Mouse (Mus musculus): Measurements from ENCODE around the gene Tnfaip1.

The Tnfaip1 gene

GRCm38 (mm10) chr11:78536080-78536689 lies at the start of gene Tnfaip1, which contains the start of gene Ift20:
Tnfaip1 (minus strand) TSS chr11:78536332.
Ift20 (plus strand) TSS chr11:78536361.
- ChIA-PET CTCF (interaction anchor here (0.6 to 2.3 kb wide), 11 partner anchors 9 to 1516 kb away, joined by 3 to 12 read pairs (median 5); no protein-coding TSS in a partner anchor), POLR2A (interaction anchor here (0.6 to 7.8 kb wide), 67 partner anchors 9 to 1124 kb away, joined by 3 to 205 read pairs (median 4); partner anchors contain the start of genes Poldip2 (in 3 of the 4), Sarm1 (in 3 of the 4), Tmem199 (in 3 of the 4) and Tmem97 (in 3 of the 4))

- ChIA-PET POLR2A (interaction anchor here in 1 of 4 experiments (0.6 to 1.2 kb wide), 3 partner anchors 28 to 757 kb away, joined by 3 to 4 read pairs (median 3); partner anchors contain the start of gene Nf1), CTCF (interaction anchor here in 1 of 4 experiments (1.2 kb wide), 1 partner anchor 22 kb away, joined by 4 read pairs; no protein-coding TSS in a partner anchor)
Observed at GRCm38 (mm10) chr11:78582848-78583247, 46.7 kb upstream of the Tnfaip1 start.

GRCm38 (mm10) chr11:78574975-78575374 lies 38.8 kb upstream of the Tnfaip1 start:
- ChIA-PET CTCF (interaction anchor here in 3 of 4 experiments (1.0 to 2.5 kb wide), 5 partner anchors 15 to 348 kb away, joined by 3 to 11 read pairs (median 3); no protein-coding TSS in a partner anchor), POLR2A (interaction anchor here in 2 of 4 experiments (1.0 kb wide), 2 partner anchors 17 to 39 kb away, joined by 3 read pairs; partner anchors contain the start of genes Ift20 (in 1 of the 2) and Tnfaip1 (in 1 of the 2))

- POLR2A ChIA-PET: interaction anchor here in 3 of 4 experiments (0.7 to 1.0 kb wide), 3 partner anchors 17 to 1202 kb away, joined by 3 read pairs; partner anchors contain the start of genes Ift20 (in 1 of the 3) and Tnfaip1 (in 1 of the 3)
- CTCF ChIA-PET: interaction anchor here in 2 of 4 experiments (0.6 to 2.5 kb wide), 5 partner anchors 14 to 119 kb away, joined by 3 to 11 read pairs (median 3); partner anchors contain the start of gene Tmem97 (in 1 of the 2)
Observed at GRCm38 (mm10) chr11:78574536-78574935, 38.4 kb upstream of the Tnfaip1 start.

- ChIA-PET POLR2A (interaction anchor here in 3 of 4 experiments (0.6 to 1.0 kb wide), 3 partner anchors 11 to 1202 kb away, joined by 3 read pairs; partner anchors contain the start of genes Ift20 (in 1 of the 3) and Tnfaip1 (in 1 of the 3)), CTCF (interaction anchor here in 2 of 4 experiments (0.6 to 2.5 kb wide), 5 partner anchors 14 to 119 kb away, joined by 3 to 11 read pairs (median 4); partner anchors contain the start of gene Tmem97 (in 1 of the 2))
Observed at GRCm38 (mm10) chr11:78574031-78574430, 37.9 kb upstream of the Tnfaip1 start.

DNA sequence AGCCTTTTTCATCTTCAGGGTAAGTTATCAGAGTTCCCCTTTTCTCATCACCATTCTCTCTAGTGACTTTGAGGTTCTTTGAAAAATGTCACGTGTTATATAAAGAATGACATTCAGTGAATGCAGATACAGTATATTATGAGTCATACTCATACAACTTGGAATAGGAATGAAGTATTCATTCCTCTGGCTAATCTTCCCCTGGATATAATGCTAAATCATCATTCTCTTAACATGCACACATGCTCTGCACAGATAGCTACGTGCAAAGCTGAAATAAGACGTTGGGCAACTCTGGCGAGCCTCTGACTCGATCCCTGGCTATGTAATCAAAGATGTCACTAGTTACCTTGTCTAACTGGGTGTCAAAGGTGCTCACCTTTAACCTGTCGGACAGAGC lies 35.7 kb upstream of the Tnfaip1 start:
- POLR2A ChIA-PET: no interaction called here
- CTCF ChIA-PET: no interaction called here

- CTCF ChIA-PET: interaction anchor here in 1 of 4 experiments (1.4 kb wide), 1 partner anchor 251 kb away, joined by 3 read pairs; no protein-coding TSS in a partner anchor
- POLR2A ChIA-PET: no interaction called here
Observed at GRCm38 (mm10) chr11:78571441-78571840, 35.3 kb upstream of the Tnfaip1 start.

DNA sequence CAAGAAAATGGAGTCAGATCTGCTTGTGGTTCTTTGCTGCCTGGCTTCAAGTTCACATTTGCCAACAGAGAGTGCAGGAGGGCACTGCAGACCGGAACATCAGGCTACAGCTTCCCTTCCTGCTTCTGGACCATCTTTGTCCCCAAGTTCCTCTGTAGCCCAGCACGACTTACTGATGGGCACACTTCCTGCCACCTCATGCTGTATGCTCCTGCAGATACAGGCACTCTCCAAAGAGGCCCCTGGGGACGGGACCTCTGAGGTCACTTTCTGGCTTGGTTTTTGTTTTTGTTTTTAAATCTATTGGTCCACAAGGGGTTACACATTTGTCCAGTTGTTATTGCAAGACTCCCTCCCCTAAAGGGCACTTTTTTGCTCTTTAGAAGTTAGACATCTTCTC lies 33.7 kb upstream of the Tnfaip1 start:
- CTCF ChIA-PET: no interaction called here
- POLR2A ChIA-PET: no interaction called here

DNA sequence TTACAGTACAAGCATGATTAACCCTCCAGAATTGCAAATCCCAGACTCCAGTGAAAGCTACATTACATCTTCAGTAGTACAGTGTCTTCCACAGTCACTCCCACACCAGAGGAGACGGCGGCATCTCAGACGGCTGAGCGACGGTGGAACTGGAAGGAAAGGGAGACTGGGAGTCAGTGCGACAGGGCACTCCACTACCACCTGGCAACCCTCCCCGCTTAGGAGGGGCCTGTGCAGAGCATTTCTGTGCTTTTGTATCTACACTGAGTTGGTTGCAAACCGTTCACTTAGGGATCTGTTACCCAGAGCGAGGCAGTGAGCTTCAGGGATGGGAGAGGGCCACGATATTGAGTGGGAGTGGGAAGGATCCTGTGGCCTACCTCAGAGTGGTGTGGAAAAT lies 32.7 kb upstream of the Tnfaip1 start:
- POLR2A ChIA-PET: interaction anchor here in 1 of 4 experiments (0.8 to 1.4 kb wide), 3 partner anchors 12 to 43 kb away, joined by 3 to 5 read pairs (median 3); no protein-coding TSS in a partner anchor
- CTCF ChIA-PET: interaction anchor here in 1 of 4 experiments (0.6 kb wide), 1 partner anchor 859 kb away, joined by 4 read pairs; no protein-coding TSS in a partner anchor

DNA sequence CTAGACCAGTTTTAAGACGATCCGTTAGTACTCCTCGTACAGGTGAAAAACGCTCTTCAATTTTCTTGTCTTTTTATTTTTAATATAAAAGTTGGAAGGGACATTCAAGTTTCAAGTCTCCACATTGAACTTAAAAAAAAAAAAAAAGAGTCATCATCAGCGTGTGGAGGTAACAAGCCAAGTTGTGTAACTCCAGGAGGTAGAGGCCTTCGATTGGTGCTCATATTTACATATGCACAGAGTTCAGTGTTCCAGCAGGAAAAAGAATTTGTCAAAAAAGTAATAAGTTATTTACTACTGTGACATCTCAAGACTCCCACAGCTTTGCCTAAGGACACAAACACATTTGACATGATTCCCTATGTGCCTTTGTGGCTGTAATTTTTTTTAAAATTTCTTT lies 31.5 kb upstream of the Tnfaip1 start:
- CTCF ChIA-PET: interaction anchor here in 1 of 4 experiments (0.7 kb wide), 1 partner anchor 497 kb away, joined by 5 read pairs; no protein-coding TSS in a partner anchor
- POLR2A ChIA-PET: interaction anchor here in 2 of 4 experiments (0.6 to 1.3 kb wide), 4 partner anchors 10 to 181 kb away, joined by 3 to 6 read pairs (median 4); no protein-coding TSS in a partner anchor

DNA sequence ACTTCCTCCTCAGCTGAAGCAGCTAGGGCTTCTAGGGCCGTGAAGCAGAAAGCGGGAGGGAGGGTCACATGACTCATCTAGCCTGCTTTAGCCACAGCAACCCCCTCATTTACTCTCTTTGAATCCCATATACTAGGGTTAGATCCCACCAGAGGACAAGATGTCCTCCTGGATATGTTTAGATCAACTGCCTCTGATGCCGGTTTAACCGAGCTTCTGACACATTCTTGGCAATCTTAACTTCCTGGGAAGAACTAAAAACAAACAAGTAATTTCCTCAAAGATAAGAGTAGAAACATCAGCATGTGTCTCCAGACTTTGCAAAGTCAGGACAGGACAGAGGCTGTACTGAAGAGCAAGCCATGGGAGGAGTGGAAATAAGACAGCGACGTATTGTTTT lies 30.6 kb upstream of the Tnfaip1 start:
- ChIA-PET CTCF (interaction anchor here in 1 of 4 experiments (0.7 kb wide), 1 partner anchor 9 kb away, joined by 3 read pairs; no protein-coding TSS in a partner anchor), POLR2A (interaction anchor here in 2 of 4 experiments (0.9 to 1.4 kb wide), 2 partner anchors 15 to 17 kb away, joined by 4 read pairs; no protein-coding TSS in a partner anchor)

GRCm38 (mm10) chr11:78560447-78560846 lies 24.3 kb upstream of the Tnfaip1 start:
- CTCF ChIA-PET: interaction anchor here (0.6 to 1.9 kb wide), 22 partner anchors 10 to 1431 kb away, joined by 3 to 11 read pairs (median 3); partner anchors contain the start of genes Sarm1 (in 1 of the 4) and Tmem97 (in 1 of the 4)
- POLR2A ChIA-PET: interaction anchor here (0.5 to 2.1 kb wide), 10 partner anchors 9 to 1172 kb away, joined by 3 to 12 read pairs (median 5); partner anchors contain the start of gene Tmem97 (in 2 of the 4)

DNA sequence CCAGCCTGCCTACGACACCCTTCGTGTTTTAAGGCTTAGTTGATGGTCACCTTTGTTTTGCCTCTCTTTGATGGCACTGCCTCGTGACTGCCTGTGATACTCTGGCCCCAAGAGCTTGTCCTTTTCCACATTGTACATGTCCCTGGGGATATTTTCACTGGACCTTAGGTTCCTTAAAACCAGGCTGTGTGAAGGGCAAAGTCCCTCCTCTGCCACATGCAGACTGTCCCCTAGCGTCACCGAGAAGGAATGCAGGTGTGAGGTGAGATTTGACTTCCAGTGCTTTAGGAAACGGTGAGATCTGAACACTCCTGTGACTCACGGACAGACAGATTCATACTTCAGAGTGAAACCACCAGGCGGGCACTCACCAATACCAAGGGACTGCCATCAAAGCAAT lies 21.1 kb upstream of the Tnfaip1 start:
- ChIA-PET CTCF (interaction anchor here in 3 of 4 experiments (0.6 to 0.9 kb wide), 5 partner anchors 9 to 399 kb away, joined by 3 read pairs; no protein-coding TSS in a partner anchor), POLR2A (interaction anchor here in 2 of 4 experiments (0.8 to 13.7 kb wide), 11 partner anchors 8 to 270 kb away, joined by 3 to 205 read pairs (median 3); partner anchors contain the start of genes Ift20 (in 1 of the 2) and Tnfaip1 (in 1 of the 2))

GRCm38 (mm10) chr11:78556070-78556469 lies 19.9 kb upstream of the Tnfaip1 start:
- CTCF ChIA-PET: no interaction called here
- POLR2A ChIA-PET: interaction anchor here in 2 of 4 experiments (1.1 to 13.7 kb wide), 5 partner anchors 11 to 29 kb away, joined by 3 to 205 read pairs (median 4); partner anchors contain the start of genes Ift20 (in 2 of the 2) and Tnfaip1 (in 2 of the 2)

- ChIA-PET POLR2A (interaction anchor here in 2 of 4 experiments (1.5 to 13.7 kb wide), 4 partner anchors 11 to 19 kb away, joined by 3 to 205 read pairs (median 6); partner anchors contain the start of genes Ift20 (in 2 of the 2) and Tnfaip1 (in 2 of the 2)), CTCF (interaction anchor here in 1 of 4 experiments (1.2 kb wide), 1 partner anchor 11 kb away, joined by 3 read pairs; no protein-coding TSS in a partner anchor)
Observed at GRCm38 (mm10) chr11:78555623-78556022, 19.5 kb upstream of the Tnfaip1 start.

DNA sequence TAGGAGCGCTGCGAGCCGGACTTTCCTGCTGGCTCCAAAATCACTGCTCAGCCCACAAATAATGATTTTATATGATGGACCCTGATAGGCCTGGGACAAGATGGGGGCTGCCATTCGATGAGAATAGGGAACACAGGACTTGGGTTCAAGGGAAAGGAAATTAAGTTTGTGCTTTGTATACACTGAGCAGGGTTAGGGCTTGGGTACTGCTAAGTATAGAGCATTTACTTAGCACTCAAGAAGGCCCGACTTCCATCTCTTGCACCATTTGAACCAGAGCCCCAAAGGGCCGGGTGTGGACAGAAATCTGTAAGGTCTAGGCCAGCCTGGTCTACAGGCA lies 14.9 kb upstream of the Tnfaip1 start:
- CTCF ChIA-PET: interaction anchor here in 1 of 4 experiments (1.4 kb wide), 1 partner anchor 23 kb away, joined by 3 read pairs; no protein-coding TSS in a partner anchor
- POLR2A ChIA-PET: interaction anchor here in 3 of 4 experiments (0.5 to 13.7 kb wide), 27 partner anchors 8 to 464 kb away, joined by 3 to 205 read pairs (median 5); partner anchors contain the start of genes Ift20 (in 3 of the 3), Poldip2 (in 3 of the 3), Tmem199 (in 3 of the 3) and Tnfaip1 (in 3 of the 3)

- ChIA-PET POLR2A (interaction anchor here in 3 of 4 experiments (0.6 to 13.7 kb wide), 26 partner anchors 7 to 289 kb away, joined by 3 to 205 read pairs (median 4); partner anchors contain the start of genes Ift20 (in 3 of the 3), Poldip2 (in 3 of the 3), Tmem199 (in 3 of the 3) and Tnfaip1 (in 3 of the 3)), CTCF (interaction anchor here in 2 of 4 experiments (0.5 to 1.4 kb wide), 5 partner anchors 10 to 300 kb away, joined by 3 read pairs; no protein-coding TSS in a partner anchor)
Observed at GRCm38 (mm10) chr11:78550168-78551058, 14.3 kb upstream of the Tnfaip1 start, which contains the start of gene Tmem97. Tmem97 (minus strand) TSS chr11:78550777.

Measured in embryonic stem cell, embryonic (primary cell).